Mouse (Mus musculus) neural tube, embryonic 13.5 days (tissue): ENCODE data around the gene Rhox4b. TPM values are rescaled to one million over a fixed set of nuclear protein-coding genes. Genes with fewer than 3 reads are reported as not detected.
"Not testable (repeated sequence)": the region's sequence is repeated elsewhere in the genome, so short reads cannot be mapped to it uniquely, and the experiment has no call there.

Experiments
- ATAC-seq: fragments of 200-750 bp; cut with Nextera tagmentation; 2 replicates; pipeline ENCODE4 v1.8.0; 2017; ENCODE audit warnings: low read depth, mild to moderate bottlenecking, moderate TSS enrichment, moderate library complexity
- H3K27ac ChIP-seq: fragments of 300-500 bp; sonication (generic); replicated peaks from 2 replicates; pipeline ENCODE4 v1.5.1; 2015; ENCODE audit warnings: moderate library complexity, mild to moderate bottlenecking, inconsistent platforms
- H3K27me3 ChIP-seq: fragments of 300-500 bp; sonication (generic); 2 replicates; pipeline ENCODE4 v1.6.1; 2015; ENCODE audit warnings: mild to moderate bottlenecking, inconsistent platforms
- H3K36me3 ChIP-seq: fragments of 300-500 bp; sonication (generic); 2 replicates; pipeline ENCODE4 v1.6.1; 2015; ENCODE audit warnings: mild to moderate bottlenecking, inconsistent platforms
- H3K4me1 ChIP-seq: fragments of 300-500 bp; sonication (generic); replicated peaks from 2 replicates; pipeline ENCODE4 v1.6.1; 2015; ENCODE audit warnings: inconsistent platforms
- H3K4me2 ChIP-seq: fragments of 300-500 bp; sonication (generic); 2 replicates; pipeline ENCODE4 v1.6.1; 2015; ENCODE audit warnings: inconsistent platforms, mild to moderate bottlenecking, moderate library complexity
- H3K4me3 ChIP-seq: fragments of 300-500 bp; sonication (generic); 2 replicates; pipeline ENCODE4 v1.5.1; 2015; ENCODE audit warnings: mild to moderate bottlenecking, inconsistent platforms
- H3K9ac ChIP-seq: fragments of 300-500 bp; sonication (generic); 2 replicates; pipeline ENCODE4 v1.6.1; 2015; ENCODE audit warnings: moderate library complexity, mild to moderate bottlenecking, inconsistent platforms
- H3K9me3 ChIP-seq: fragments of 300-500 bp; sonication (generic); 2 replicates; pipeline ENCODE4 v1.6.1; 2016; ENCODE audit warnings: inconsistent platforms
- WGBS: fragments of 180-500 bp; shearing (Covaris S2); methylation state at CpG from one replicate; pipeline ENCODE4 v1.1.7; 2015; 5-methylcytosine and 5-hydroxymethylcytosine counted together
- polyA plus RNA-seq: library from polyadenylated mRNA; unstranded; fragments of >200 nt; fragmentation: Nextera tagmentation; extraction: Ambion mirVana; gene quantifications from 2 replicates; pipeline ENCODE4 v1.2.1, GENCODE M21; 2015

Gene Rhox4b
- polyA plus RNA-seq: not detected in 2 replicates

DNA sequence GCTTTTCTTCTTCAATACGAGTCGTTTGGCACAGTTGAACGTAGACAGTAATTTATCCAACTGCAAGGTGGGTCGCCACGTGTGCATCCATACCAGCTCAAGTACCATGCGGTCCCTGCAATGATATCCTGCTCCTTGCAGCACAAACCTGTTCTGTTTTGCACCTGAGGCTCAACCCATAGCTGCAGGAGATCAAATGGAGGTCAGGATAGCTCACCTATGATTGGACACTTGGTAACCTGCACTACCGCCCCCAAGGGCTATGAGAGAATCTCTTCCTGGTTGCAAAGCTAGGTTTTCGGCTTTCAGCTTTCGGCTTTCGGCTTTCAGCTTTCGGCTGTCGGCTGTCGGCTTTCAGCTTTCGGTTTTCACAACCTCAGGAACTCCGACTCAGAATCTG lies at the start of gene Rhox4b:
Gene Rhox4b (plus strand): TSS at position 301 of the 400 bp plus-strand sequence.
- not testable (repeated sequence) for ATAC-seq, H3K27ac ChIP-seq, H3K9me3 ChIP-seq, H3K36me3 ChIP-seq, H3K4me3 ChIP-seq, H3K4me1 ChIP-seq, H3K4me2 ChIP-seq, H3K9ac ChIP-seq, H3K27me3 ChIP-seq
- 88% methylated on average over 14 of the region's 15 CpGs for WGBS

DNA sequence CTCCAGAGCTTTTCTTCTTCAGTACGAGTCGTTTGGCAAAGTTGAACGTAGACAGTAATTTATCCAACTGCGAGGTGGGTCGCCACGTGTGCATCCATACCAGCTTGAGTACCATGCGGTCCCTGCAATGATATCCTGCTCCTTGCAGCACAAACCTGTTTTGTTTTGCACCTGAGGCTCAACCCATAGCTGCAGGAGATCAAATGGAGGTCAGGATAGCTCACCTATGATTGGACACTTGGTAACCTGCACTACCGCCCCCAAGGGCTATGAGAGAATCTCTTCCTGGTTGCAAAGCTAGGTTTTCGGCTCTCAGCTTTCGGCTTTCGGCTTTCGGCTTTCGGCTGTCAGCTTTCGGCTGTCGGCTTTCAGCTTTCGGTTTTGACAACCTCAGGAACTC lies 41.7 kb upstream of the Rhox4b start, which contains the start of gene Rhox4a2:
Gene Rhox4a2 (plus strand): TSS at position 301 of the 400 bp plus-strand sequence.
- H3K4me2 ChIP-seq, ATAC-seq, H3K27ac ChIP-seq, H3K4me3 ChIP-seq, H3K9ac ChIP-seq, H3K27me3 ChIP-seq, H3K4me1 ChIP-seq, H3K36me3 ChIP-seq, H3K9me3 ChIP-seq: not testable (repeated sequence)
- WGBS: 94% methylated on average over 9 of the region's 16 CpGs

DNA sequence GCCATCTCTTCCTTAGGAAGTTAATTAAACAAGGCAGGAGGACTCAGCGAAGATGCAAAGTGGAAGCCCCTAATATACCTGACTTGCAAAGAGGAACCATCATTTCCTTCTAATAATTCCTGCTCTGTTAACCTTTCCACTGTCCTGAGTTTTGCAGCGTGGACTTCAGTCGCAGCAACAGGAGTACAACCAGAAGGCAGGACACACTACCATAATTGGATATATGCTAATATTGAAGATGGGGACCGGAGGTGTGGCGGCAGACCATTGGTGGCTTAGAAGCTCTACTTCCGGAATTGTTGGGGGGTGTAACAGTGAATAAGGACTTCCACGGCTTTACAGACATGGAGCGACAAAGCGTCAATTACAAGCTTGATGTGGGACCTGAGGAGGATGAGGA lies 20.5 kb upstream of the Rhox4b start, which contains the start of gene Rhox2b:
Gene Rhox2b (plus strand): TSS at position 301 of the 400 bp plus-strand sequence.
- H3K4me3 ChIP-seq, H3K27ac ChIP-seq, H3K4me2 ChIP-seq, H3K9me3 ChIP-seq, H3K36me3 ChIP-seq, H3K4me1 ChIP-seq, H3K27me3 ChIP-seq, H3K9ac ChIP-seq, ATAC-seq: not testable (repeated sequence)
- WGBS: no CpG with 5 or more reads among the region's 9 CpGs

DNA sequence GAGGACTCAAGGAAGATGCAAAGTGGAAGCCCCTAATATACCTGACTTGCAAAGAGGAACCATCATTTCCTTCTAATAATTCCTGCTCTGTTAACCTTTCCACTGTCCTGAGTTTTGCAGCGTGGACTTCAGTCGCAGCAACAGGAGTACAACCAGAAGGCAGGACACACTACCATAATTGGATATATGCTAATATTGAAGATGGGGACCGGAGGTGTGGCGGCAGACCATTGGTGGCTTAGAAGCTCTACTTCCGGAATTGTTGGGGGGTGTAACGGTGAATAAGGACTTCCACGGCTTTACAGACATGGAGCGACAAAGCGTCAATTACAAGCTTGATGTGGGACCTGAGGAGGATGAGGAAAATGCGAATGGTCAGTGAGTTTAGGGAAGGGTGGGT lies 21.1 kb downstream of the Rhox4b start, which contains the start of gene Rhox2c:
Gene Rhox2c (plus strand): TSS at position 301 of the 400 bp plus-strand sequence.
- H3K27ac ChIP-seq, H3K4me3 ChIP-seq, H3K36me3 ChIP-seq, H3K9ac ChIP-seq, H3K4me2 ChIP-seq, H3K9me3 ChIP-seq, H3K4me1 ChIP-seq, ATAC-seq, H3K27me3 ChIP-seq: not testable (repeated sequence)
- WGBS: 90% methylated on average over 8 of the region's 10 CpGs

DNA sequence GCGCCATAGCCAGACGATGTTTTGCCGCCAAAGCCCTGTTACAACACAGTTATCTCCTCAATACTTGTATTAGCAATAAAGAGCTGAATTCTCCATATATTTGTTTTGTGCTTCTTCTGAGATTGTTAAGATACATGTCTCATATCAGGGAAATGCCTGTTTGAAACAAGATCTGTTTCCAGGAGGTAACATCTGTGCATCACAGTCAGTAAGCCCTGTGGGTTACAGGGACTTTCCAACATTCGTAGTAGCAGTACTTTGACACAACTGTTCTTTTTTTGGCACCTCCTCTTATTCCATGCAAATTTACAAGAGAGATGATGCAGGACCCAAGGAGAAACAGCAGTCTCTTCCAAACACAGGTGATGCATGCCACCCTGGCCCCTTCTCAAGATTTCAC lies 26.0 kb downstream of the Rhox4b start, which contains the start of gene Rhox3c:
Gene Rhox3c (plus strand): TSS at position 301 of the 400 bp plus-strand sequence.
- H3K9me3 ChIP-seq, H3K9ac ChIP-seq, H3K27me3 ChIP-seq, H3K4me3 ChIP-seq, ATAC-seq, H3K4me2 ChIP-seq, H3K36me3 ChIP-seq, H3K4me1 ChIP-seq, H3K27ac ChIP-seq: not testable (repeated sequence)
- WGBS: 98% methylated on average over 3 of the region's 4 CpGs

DNA sequence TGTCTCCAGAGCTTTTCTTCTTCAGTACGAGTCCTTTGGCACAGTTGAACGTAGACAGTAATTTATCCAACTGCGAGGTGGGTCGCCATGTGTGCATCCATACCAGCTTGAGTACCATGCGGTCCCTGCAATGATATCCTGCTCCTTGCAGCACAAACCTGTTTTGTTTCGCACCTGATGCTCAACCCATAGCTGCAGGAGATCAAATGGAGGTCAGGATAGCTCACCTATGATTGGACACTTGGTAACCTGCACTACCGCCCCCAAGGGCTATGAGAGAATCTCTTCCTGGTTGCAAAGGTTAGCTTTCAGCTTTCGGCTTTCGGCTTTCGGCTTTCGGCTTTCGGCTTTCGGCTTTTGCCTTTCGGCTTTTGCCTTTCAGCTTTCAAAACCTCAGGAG lies 47.7 kb downstream of the Rhox4b start, which contains the start of gene Rhox4c:
Gene Rhox4c (plus strand): TSS at position 301 of the 400 bp plus-strand sequence.
- not testable (repeated sequence) for H3K9me3 ChIP-seq, H3K4me2 ChIP-seq, H3K4me3 ChIP-seq, H3K27me3 ChIP-seq, H3K36me3 ChIP-seq, ATAC-seq, H3K9ac ChIP-seq, H3K27ac ChIP-seq, H3K4me1 ChIP-seq
- 93% methylated on average over 14 of the region's 14 CpGs for WGBS

Other genes with a start within 250 kb of the Rhox4b start
- 592 and 661 TPM in 2 replicates for gene Ndufa1, start 241.3 kb upstream of the Rhox4b start, polyA plus RNA-seq
- gene Rnf113a1, start 241.2 kb upstream of the Rhox4b start, polyA plus RNA-seq: 18.9 and 20.0 TPM in 2 replicates
- gene Gm9, start 221.5 kb upstream of the Rhox4b start, polyA plus RNA-seq: not detected in 2 replicates
- not detected in 2 replicates for gene Rhox1, start 210.2 kb upstream of the Rhox4b start, polyA plus RNA-seq
- gene Rhox2a, start 187.5 kb upstream of the Rhox4b start, polyA plus RNA-seq: not detected in 2 replicates
- not detected in 2 replicates for gene Rhox3a, start 182.6 kb upstream of the Rhox4b start, polyA plus RNA-seq
- not detected in 2 replicates for gene Rhox4a, start 167.2 kb upstream of the Rhox4b start, polyA plus RNA-seq
- not detected in 2 replicates for gene Rhox3a2, start 52.5 kb upstream of the Rhox4b start, polyA plus RNA-seq
- not detected in 2 replicates for gene Rhox4a2, start 41.6 kb upstream of the Rhox4b start, polyA plus RNA-seq
- gene Rhox2b, start 20.4 kb upstream of the Rhox4b start, polyA plus RNA-seq: not detected in 2 replicates
- gene Rhox2c, start 21.2 kb downstream of the Rhox4b start, polyA plus RNA-seq: not detected in 2 replicates
- not detected in 2 replicates for gene Rhox3c, start 26.1 kb downstream of the Rhox4b start, polyA plus RNA-seq
- gene Rhox4c, start 47.8 kb downstream of the Rhox4b start, polyA plus RNA-seq: not detected in 2 replicates
- gene Rhox2d, start 60.9 kb downstream of the Rhox4b start, polyA plus RNA-seq: not detected in 2 replicates
- not detected in 2 replicates for gene Rhox4d, start 81.9 kb downstream of the Rhox4b start, polyA plus RNA-seq
- not detected in 2 replicates for gene Rhox2e, start 98.0 kb downstream of the Rhox4b start, polyA plus RNA-seq
- gene Rhox3e, start 109.5 kb downstream of the Rhox4b start, polyA plus RNA-seq: not detected in 2 replicates
- gene Rhox4e, start 124.9 kb downstream of the Rhox4b start, polyA plus RNA-seq: not detected in 2 replicates
- not detected in 2 replicates for gene Rhox2f, start 138.9 kb downstream of the Rhox4b start, polyA plus RNA-seq
- gene Rhox3f, start 148.5 kb downstream of the Rhox4b start, polyA plus RNA-seq: not detected in 2 replicates
- gene Rhox4f, start 175.2 kb downstream of the Rhox4b start, polyA plus RNA-seq: not detected in 2 replicates
- gene Rhox3g, start 196.1 kb downstream of the Rhox4b start, polyA plus RNA-seq: not detected in 2 replicates
- not detected in 2 replicates for gene Rhox2g, start 211.0 kb downstream of the Rhox4b start, polyA plus RNA-seq
- not detected in 2 replicates for gene Rhox4g, start 218.8 kb downstream of the Rhox4b start, polyA plus RNA-seq
- gene Rhox3h, start 236.3 kb downstream of the Rhox4b start, polyA plus RNA-seq: not detected in 2 replicates
- not detected in 2 replicates for gene Rhox2h, start 240.8 kb downstream of the Rhox4b start, polyA plus RNA-seq